Mouse (Mus musculus) frontal cortex, postnatal 36 days (tissue): ENCODE measurements around the gene Castor1.

ENCODE experiments used
- DNase-seq, 2 experiments: peaks; one replicate each; pipeline ENCODE4 v3.0.0; 2022; ENCODE audit warnings: low spot score in 2 of 2

Castor1 gene

DNA sequence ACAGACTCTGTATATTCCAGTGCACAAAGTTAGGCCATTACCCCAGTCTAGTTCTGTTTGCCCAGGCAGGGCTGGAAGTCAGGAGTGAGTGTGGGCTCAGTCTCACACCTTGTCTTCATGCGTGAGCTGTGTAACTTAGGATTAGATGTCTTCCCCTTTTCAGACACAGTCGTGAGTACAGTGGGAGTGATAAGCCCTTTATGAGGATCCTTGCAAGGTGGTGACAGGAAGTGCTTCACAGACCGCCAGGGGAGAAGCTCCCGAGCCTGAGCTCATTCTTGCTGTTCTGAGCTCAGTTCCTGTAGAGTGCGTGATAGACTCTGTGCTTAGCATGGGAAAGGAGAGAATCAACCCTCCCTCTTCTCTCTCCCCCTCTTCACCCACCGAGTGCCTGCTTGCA lies 11.5 kb upstream of the Castor1 start:
- DNase-seq, result no peak

DNA sequence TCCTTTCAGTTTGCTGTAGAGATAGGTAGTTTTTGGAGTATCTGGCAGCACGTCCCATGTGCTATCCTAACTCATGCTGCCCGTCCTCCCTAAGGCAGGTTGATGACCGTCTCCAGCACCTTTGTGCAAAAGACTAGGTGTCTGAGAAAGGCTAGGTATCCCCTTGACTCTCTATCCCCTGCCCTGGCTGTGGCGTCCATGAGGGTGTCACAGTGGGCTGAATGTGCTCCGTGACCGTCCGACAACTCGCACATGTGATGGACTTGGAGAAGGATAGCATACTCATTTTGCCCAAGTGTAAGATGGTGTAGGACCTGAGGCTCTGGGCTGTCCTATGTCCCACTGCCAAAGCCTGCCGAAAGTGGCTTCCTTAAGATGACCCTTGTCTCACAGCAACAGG lies 10.4 kb upstream of the Castor1 start:
- no peak for DNase-seq

GRCm38 (mm10) chr11:4209556-4209955 lies 8.5 kb upstream of the Castor1 start:
- DNase-seq, result no peak

DNA sequence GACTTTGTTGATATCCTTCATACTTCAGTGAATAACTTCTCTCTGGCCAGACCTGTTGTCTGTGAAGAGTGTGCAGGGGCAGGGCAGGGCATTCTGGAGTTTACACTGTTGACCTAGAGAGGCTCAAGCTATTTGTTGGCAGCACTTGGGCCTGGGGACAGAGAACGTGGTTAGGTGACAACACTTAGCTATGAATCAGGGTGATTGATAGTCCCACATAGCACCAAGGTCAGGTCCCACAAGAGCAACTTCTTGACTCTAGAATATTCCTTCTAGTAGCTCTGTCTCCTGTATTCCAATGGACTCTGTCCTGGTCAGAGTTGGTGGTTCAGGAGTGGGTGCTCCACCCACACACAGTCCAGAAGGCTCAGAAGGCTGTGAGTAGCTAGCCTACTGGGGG lies 7.2 kb upstream of the Castor1 start:
- DNase-seq, result no peak

DNA sequence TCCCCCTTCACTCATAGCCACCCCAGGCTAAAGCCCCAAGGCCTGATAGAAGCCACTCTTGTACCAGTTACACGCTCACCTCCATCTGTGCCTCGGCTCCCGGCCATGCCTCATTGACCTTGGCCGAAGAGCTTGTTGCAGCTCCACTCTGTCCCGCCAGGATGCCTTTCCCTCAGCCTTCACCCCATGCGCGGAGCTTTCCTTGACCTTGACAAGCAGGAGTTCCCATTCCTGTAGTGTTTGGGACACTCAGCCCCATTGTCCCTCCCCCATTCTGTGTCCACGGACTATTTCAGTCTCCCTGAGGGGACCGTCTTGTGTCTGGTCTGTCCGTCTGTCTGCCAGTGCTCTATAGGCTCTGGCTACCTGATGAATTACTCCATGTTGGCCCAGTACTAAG lies 4.9 kb upstream of the Castor1 start:
- no peak for DNase-seq

GRCm38 (mm10) chr11:4214572-4214971 lies 3.5 kb upstream of the Castor1 start:
- DNase-seq, result no peak

DNA sequence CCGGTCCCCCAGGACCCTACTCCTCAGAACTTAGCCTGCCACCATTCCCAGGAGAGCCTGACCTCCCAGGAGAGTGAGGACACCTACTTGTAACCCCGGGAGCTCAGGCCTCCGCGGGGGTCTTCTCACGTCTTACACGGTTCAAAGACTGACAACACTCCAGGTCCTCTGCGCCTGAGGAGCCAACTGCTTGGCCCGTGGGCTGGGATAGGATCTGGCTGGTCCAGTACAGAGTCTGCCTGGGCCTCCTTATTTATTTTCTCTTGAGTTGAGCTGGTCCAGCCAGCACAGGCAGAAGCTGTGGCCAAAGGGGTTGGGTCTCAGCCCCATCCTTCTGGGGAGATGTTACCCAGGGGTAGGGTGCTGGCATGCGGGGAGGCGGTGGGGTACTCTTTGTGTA lies 3.0 kb upstream of the Castor1 start:
- no peak for DNase-seq

GRCm38 (mm10) chr11:4216248-4217000 lies 1.6 kb upstream of the Castor1 start:
- DNase-seq, result no peak

GRCm38 (mm10) chr11:4218637-4219036 lies 612 bp downstream of the Castor1 start:
- no peak for DNase-seq

DNA sequence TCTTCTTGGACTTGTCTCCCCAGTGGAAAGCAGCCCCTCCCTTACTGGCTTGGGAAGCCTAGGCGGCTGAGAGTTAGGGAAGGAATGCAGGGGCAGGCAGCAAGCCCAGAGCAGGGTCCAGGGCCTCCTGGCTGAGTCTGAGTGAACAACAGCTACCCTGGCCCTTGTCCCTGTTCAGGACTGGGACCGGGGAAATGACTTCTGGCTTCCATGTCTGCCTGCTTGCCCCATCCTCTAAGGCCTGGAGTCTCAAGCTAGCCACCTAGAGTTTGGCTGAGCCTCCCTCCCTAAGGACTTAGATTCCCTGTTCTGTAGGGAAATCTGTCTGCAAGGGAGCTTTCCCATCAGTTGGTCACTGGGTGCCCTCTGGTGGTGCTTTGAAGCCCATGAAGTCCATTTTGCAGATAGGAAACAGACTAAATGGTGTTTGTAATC lies 1.3 kb downstream of the Castor1 start:
- peak; percentile 71 to 85 for DNase-seq

DNA sequence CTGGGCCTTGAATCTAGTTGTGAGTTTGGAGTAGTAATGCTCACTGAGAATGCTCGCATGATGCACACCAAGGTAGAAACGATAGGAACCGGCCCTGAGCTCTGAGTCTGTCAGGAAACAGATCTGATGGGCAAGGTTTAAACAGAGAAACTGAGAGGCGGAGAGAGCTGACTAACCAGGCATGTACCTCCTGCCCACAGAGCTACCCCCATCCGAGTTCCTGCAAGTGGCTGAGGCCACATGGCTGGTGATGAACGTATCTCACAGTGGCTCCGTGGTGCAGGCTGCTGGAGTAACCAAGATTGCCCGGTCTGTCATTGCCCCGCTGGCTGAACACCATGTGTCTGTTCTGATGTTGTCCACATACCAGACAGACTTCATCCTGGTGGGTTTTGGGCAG lies 1.9 kb downstream of the Castor1 start:
- peak in 1 of 2 experiments; percentile 15 for DNase-seq

GRCm38 (mm10) chr11:4220443-4221400 lies 2.7 kb downstream of the Castor1 start:
- DNase-seq, result peak; percentile 69 to 73

DNA sequence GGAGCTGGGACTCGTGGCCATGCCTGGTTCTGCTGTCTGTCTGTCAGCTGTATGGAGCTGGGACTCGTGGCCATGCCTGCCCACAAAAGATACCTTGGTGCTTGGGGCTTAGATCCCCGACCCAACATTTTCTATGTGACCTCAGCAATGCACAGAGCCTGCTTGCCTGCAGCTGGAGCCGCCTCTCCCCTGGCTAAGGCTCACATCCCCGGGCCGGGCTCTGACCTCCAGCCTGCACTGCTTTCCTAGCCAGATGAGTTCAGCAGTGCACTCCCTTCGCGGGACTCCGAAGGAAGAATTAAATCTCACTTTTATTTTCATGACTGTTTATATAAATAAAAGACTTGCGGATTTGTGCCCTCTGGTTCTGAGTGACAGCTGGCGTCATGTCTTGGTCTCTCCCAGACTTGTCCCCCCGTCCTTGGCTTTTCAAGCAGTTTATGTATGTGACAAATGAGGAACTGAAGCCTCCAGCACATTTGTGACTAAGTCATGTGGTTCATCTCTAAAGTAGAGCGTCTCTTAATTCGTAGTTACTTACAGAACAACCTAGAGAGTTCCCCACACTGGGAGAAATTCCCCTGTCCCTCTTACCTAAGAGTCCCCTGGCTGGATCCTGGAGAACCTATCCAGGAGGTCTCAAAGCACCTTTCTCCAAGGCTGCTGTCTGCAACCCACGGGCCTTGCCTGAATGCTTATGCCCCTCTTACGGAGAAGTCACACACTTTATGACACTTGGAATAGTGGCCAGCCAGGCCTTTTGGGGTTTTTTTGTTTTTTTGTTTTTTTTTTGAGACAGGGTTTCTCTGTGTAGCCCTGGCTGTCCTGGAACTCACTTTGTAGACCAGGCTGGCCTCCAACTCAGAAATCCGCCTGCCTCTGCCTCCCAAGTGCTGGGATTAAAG lies 4.3 kb downstream of the Castor1 start:
- no peak for DNase-seq

DNA sequence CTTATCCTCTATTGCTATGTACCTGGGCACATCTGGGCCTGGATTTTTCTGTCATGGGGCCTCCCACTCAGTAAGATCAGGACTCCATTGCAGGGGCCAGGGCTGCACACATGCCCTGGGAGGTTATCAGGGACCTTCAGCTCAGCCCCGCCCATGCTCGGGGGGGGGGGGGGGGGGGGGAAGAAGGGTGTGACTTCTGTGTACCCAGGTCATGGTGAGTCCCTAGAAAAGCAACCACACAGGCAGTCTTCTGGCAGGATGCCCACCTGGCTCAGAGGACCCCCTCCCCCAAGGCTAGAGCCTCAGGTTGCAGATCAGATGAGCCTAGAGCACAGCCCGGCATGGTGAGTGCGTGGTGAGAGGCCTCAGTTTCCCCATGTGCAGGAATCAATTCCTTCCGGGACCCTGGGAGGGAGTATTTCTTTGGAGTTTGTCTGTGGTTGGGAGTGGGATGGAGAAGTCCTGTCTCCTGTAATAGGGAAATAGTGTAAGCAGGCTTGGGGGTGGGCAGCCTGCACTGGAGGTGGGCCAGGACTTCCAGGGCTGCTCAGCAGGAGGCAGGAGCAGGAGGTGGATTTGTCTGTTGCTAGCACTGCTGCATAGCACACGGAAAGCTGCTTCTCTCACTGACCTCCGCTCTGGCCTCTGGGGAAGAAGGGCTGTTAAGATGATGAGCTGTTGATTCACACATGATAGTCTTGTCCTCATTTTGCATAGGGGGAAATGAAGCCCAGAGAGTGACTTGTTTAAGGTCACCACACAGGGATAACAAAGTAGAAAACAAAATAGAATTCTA lies 5.6 kb downstream of the Castor1 start:
- no peak for DNase-seq

DNA sequence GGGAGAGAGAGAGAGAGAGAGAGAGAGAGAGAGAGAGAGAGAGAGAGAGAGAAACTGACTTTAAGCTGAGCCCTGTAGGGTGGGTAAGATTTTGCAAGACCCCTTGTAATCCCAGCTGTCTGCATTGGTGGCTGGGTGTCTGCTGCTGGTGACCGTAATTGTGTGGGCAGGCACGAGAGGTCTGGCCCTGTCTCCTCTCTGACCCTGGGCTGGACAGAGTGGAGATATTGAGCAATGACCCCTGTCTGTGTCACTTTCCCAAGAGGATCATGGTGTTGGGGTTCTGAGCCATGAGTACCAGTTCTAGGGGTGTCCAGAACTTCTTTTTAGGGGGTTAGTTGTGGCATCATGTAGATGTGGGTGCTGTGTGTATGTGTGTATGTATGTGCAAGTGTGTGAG lies 6.2 kb downstream of the Castor1 start:
- DNase-seq, result no peak

DNA sequence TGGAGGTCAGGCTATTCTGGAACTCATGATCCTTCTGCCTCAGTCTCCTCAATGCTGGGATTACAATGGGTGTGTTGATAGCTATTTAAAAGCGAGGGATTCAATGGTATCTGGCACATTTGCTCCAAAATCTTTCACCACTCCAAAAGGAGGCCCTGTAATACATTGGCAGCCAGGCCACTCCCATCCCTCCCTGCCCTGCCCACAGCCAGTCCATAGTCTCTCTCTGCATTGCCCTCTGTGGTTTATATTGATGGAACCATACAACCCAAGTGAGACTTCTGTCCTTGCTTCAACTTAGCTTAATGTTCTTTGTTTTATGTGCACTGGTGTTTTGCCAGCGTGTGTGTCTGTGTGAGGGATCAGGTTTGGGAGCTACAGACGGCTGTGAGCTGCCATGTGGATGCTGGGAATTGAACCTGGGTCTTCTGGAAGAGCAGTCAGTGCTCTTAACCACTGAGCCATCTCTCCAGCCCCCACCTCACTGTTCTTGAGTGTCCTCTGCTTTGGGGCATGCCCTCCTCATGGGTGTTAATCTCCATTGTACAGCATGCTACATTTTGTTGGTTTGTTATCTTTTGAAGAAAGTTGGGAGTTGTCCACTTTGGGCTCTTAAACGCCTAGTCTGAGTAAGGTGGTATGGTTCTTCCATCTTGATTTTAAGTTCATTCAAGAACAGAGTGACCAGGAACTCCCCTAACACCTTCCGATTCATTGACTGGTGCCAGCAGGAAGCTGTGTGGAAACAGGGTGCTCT lies 8.7 kb downstream of the Castor1 start:
- DNase-seq, result no peak

DNA sequence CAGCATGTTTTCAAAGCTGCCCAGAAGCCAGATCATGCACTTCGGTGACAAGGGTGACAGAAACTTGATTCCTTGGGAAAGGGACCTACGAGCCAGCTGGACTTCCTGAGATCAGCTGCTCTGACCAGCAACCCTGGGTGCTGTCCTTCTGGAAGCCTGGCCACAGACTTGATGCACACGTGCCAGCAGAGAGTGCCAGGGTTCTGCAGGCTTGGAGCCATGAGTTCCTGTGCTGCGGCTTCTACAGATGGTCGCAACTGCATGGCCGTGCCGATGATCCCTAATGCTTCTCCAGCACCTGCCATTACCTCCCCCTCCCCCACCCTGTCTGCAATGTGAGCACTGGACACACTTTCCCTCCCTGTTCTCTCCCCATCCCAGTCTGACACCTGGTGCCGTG lies 10.4 kb downstream of the Castor1 start:
- no peak for DNase-seq

DNA sequence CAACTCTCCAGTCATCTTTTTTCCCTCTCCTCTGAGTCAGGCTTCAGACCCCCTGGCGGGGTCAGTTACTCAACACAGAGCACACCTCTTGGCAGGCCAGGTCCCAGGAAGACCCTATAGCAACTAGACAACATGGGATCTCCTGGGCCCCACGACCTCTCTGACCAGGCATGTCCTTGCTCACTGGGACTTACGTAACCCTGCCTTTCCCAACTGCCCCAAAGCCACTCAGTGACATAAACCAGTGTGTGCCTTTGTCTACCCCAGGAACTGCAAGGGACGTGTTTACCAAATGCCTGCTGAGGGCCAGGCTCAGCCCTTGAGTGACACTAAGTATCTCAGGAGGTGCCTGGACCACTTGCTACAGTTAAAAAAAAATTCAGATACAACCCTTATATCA lies 11.8 kb downstream of the Castor1 start:
- DNase-seq, result no peak

DNA sequence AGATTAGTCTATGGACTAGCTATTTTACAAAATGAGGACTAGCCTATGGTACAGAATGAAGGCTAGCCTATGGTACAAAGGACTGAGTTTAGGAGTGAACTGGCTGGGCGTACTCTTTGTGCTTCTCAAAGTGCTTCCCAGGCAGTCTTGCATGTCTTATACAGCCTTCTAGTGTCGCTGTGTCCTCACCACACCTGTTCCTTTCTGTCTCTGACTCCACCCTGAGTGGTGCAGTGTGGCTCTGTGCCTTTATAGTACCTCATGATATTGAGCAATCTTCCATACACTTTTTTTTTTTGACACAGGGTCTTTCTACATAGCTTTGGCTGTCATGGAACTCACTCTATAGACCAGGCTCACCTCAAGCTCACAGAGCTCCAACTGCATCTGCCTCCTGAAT lies 13.4 kb downstream of the Castor1 start:
- DNase-seq, result no peak

GRCm38 (mm10) chr11:4232644-4233043 lies 14.6 kb downstream of the Castor1 start:
- no peak for DNase-seq
